Mouse (Mus musculus): ENCODE results near the gene Jazf1.

Jazf1 gene

GRCm38 (mm10) chr6:52851975-52852374 is 216.5 kb downstream of the Jazf1 start:
- DNase-seq (ENCODE audit: low read depth, low spot score): no peak

- no peak for DNase-seq (ENCODE audit: low read depth, low spot score)
These were observed 217.4 kb downstream of the Jazf1 start for GRCm38 (mm10) chr6:52851019-52851418.

DNA sequence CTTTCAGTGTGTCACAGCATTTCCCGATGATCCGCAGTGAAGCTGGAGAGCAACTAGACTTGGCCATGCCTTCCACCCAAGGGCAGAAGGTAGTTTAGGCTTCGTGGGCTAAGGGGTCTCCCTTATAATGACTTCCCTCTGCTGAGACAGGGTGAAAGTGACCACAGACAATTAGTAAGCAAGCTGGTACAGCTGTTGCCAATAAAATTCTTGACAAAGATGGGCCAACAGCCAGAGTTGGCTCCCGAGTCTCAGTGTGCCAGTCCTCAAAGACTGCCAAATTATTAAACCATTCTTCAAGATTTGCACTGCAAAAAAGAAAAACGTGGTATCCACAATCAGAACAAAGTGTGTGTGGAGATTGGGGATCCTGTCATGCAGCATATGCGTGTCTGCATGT is 220.2 kb downstream of the Jazf1 start:
- DNase-seq (ENCODE audit: low read depth, low spot score): no peak

- DNase-seq (ENCODE audit: low read depth, low spot score): no peak
These were observed 222.1 kb downstream of the Jazf1 start for GRCm38 (mm10) chr6:52846314-52846713.

DNA sequence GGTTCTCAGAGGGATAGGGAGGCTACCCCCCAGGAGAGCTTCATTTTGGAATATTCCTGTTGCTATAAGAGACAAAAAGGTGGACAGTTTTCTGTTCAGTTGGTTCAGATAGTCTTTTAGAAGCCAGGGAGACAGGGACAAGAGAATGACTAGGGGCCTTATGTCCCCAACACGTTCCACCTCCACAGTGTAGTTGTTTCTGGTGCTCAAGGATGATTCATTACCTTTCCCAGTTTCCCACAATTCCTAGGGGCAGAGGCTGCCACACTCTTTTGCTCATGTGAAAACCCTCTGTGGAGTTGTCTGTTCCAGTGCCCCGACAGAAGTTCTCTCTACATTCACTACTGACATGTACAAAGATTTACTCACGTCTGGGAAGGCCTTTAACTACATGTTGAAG is 223.7 kb downstream of the Jazf1 start:
- DNase-seq (ENCODE audit: low read depth, low spot score): no peak

- DNase-seq (ENCODE audit: low read depth, low spot score): no peak
These were observed 225.4 kb downstream of the Jazf1 start for GRCm38 (mm10) chr6:52843027-52843426.

DNA sequence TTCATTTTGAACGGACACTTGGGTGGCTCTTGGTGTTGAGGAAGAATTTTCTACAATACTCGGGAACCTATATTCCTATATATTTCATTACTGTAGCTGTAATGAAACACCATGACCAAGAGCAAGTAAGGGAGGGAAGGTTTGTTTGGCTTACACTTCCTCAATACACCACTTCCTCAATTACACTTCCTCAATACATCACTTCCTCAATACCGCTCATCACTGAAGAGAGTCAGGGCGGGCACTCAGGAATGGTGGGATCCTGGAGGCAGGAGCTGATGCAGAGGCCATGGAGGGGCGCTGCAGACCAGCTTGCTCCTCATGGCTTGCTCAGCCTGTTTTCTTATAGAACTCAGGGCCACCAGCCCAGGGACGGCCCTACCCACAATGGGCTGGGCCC is 225.8 kb downstream of the Jazf1 start:
- DNase-seq (ENCODE audit: low read depth, low spot score): no peak

DNA sequence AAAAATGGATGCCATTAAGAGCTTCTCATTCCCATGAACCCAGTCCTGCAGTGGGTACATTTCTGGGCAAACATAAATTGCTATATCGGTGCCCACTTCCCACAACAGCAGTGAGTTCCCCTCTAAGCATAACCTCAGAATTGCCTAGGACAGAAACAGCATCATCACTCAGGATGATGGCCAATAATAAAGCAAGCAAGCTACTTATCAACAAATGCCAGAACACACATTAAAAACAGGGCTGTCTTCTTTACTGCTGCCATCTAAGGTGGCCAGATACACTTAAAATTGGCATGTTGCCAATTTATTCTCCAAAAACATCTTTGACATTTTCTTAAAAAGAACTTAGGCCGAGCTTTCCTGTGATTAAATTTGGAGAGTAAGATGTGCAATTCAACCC is 226.8 kb downstream of the Jazf1 start:
- no peak for DNase-seq (ENCODE audit: low read depth, low spot score)

DNA sequence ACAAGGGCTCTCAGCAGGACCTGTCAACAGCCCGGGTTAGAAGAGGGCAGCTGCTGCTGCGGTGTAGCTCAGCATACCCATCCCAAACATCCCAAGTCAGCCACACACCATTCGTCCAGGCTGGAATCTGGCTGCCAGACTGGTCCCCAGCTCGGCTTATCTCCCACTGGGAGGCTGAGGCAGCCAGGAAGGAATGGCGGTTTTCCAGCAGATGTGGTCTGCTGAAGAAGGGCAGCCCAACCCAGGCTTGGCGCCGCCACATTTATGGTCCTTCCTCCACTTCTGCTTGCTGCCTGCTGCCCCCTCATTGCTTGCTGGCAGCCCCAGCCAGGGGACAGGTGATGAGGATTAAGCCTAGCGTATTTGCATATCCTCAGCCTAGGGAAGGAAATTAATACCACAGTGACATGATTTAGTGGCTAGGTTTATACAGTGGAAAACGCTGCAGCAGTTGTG is 227.8 kb downstream of the Jazf1 start:
- no peak for DNase-seq (ENCODE audit: low read depth, low spot score)

- DNase-seq (ENCODE audit: low read depth, low spot score): peak; percentile 64
These were observed 229.7 kb downstream of the Jazf1 start for GRCm38 (mm10) chr6:52838691-52839090.

DNA sequence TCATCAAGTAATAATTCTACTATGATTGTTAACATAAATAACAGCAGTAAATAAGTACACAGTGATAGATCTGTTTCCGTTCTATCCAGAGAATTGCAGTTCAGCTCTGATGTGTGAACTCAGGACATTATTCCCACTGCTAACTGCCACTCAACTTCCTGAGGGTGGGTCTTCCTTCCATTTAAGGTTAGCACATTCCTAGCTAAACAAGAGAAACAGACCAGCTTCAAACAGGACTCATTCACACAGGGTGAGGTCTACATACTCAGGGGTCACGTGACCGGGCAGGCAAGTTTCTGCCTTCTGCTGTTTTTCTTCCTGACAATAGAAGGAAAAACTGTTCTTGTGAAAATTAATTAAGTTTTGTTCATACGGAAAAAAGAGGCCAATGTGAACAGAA is 230.6 kb downstream of the Jazf1 start:
- no peak for DNase-seq (ENCODE audit: low read depth, low spot score)

- no peak for DNase-seq (ENCODE audit: low read depth, low spot score)
These were observed 232.1 kb downstream of the Jazf1 start for GRCm38 (mm10) chr6:52836201-52836950.

GRCm38 (mm10) chr6:52827752-52828277 is 240.6 kb downstream of the Jazf1 start:
- no peak for DNase-seq (ENCODE audit: low read depth, low spot score)

GRCm38 (mm10) chr6:52825535-52825934 is 242.9 kb downstream of the Jazf1 start:
- DNase-seq (ENCODE audit: low read depth, low spot score): no peak

- no peak for DNase-seq (ENCODE audit: low read depth, low spot score)
These were observed 243.4 kb downstream of the Jazf1 start for GRCm38 (mm10) chr6:52824977-52825482.

DNA sequence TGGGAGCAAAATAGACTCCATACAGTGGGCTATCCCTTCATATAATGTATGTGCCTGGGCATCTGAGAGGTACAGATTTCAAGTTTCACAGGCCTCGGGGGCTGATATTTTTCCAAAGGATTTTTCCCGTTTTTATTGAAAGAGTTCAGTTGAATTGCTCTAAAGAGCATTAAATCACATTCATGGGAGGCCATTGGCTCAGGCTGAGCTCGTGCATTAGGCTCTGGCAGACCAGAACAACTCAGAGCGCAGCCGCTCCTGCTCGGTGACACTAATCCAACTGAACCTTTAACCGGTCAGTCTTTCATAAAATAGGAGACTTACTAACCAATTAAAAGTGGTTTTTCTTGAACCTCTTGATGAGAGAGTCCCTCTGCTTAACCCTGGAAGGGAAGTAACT is 245.4 kb downstream of the Jazf1 start:
- no peak for DNase-seq (ENCODE audit: low read depth, low spot score)

DNA sequence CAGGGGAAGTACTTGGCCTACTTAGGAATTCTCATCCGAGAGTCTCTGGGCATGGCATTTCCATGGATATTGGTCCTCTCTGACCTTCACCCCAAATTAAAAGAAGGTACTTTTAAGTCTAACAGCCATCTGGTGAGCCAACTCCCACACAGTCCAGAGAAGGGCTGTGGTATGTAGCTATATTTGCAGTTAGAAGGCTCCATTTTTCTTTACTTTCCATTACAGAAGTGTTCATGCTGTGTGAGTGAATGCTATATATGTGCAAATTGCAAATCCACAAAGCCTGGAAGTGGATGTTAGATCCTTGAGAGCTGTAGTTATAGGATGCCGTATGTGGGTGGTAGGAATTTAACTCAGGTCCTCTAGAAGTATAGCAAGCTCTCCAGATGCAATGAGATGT is 245.8 kb downstream of the Jazf1 start:
- no peak for DNase-seq (ENCODE audit: low read depth, low spot score)

GRCm38 (mm10) chr6:52819353-52819752 is 249.1 kb downstream of the Jazf1 start:
- DNase-seq (ENCODE audit: low read depth, low spot score): no peak

- DNase-seq (ENCODE audit: low read depth, low spot score): no peak
These were observed 250.4 kb downstream of the Jazf1 start for GRCm38 (mm10) chr6:52818041-52818440.

GRCm38 (mm10) chr6:52817203-52817874 is 251.1 kb downstream of the Jazf1 start:
- DNase-seq (ENCODE audit: low read depth, low spot score): no peak

DNA sequence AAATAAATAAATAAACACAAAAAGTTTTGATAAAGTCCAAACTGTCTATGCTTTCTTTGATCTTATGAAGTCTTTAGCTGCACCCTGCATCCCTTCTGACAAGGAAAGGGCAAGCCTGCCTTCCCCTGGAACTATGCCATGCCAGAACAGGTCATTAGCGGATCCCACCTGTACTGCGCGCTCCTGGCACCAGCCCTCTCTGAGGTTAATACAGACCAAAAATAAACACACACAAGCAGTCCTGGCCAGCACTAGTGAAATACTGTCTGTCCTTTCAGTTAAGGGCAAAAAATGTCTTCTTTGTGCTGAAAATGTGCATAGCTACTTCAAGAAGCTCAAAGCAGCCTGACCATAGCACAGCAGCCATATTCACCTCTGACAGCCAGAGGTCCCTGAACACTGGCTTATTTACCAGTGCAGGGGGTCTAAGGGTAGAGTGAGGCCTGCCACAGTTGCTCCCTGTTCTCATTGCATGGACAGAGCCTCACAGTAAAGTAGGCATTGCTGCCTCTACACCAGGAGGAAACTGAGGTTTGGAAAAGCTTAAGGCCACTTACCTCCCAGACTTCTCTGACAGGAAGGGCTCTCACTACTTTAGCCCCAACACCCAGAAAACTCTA is 263.1 kb downstream of the Jazf1 start:
- no peak for DNase-seq (ENCODE audit: low read depth, low spot score)

- DNase-seq (ENCODE audit: low read depth, low spot score): no peak
These were observed 266.2 kb downstream of the Jazf1 start for GRCm38 (mm10) chr6:52802181-52802580.

All from WW6 (cell line).